Mouse (Mus musculus): ENCODE data around the gene Stk4.

Gene Stk4

DNA sequence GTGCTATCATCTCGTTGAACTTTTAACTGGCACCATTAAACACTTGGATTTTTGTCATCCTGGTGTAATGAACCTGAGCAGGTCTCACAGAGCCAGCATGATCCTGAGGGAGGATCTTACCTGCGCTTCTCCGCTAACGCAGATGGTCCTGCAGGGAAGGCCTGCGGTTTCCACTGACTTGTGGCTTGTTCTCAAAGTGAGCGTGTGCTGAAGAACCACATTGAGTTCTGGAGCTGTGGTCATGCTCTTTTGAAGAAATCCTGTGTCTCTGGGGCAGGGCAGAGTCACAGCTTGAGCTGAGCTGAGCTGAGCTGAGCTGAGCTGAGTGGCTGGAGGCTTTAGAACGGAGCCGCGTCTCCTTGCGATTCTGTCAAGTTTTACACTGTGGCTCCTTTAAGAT, 11.5 kb downstream of the Stk4 start:
- WGBS, result 95% methylated on average over 10 of the region's 10 CpGs

DNA sequence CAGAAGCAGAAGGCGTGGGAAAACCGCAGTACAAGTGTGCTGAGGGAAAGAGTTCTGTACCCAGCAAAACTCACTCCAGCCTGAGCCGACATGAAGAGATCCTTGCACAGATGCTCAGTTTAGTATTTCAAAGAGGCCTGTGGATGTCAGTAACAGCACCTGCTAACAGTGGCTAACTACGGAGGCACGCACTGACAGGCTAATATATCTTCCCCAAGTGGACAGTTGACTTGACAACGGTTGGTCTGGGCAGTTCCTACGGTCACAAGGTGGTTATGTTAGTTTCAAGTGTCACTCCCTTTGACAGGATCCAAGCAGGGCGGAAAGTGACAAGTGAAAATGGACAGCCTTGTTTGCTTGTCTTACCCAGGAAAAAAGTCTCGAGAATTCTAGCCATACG, 12.1 kb downstream of the Stk4 start:
- WGBS, result 93% methylated on average over 10 of the region's 10 CpGs

GRCm38 (mm10) chr2:164083609-164084341, 13.7 kb downstream of the Stk4 start:
- WGBS, result 87% methylated on average over 19 of the region's 19 CpGs

- 77% methylated on average over 7 of the region's 7 CpGs for WGBS
Measured at GRCm38 (mm10) chr2:164084342-164084700, 14.2 kb downstream of the Stk4 start.

- WGBS, result 80% methylated on average over 6 of the region's 6 CpGs
Measured at GRCm38 (mm10) chr2:164087416-164088017, 17.4 kb downstream of the Stk4 start.

- WGBS, result 58% methylated on average over 4 of the region's 4 CpGs
Measured at GRCm38 (mm10) chr2:164089508-164089907, 19.4 kb downstream of the Stk4 start.

- 68% methylated on average over 7 of the region's 7 CpGs for WGBS
Measured at GRCm38 (mm10) chr2:164094152-164094551, 24.0 kb downstream of the Stk4 start.

DNA sequence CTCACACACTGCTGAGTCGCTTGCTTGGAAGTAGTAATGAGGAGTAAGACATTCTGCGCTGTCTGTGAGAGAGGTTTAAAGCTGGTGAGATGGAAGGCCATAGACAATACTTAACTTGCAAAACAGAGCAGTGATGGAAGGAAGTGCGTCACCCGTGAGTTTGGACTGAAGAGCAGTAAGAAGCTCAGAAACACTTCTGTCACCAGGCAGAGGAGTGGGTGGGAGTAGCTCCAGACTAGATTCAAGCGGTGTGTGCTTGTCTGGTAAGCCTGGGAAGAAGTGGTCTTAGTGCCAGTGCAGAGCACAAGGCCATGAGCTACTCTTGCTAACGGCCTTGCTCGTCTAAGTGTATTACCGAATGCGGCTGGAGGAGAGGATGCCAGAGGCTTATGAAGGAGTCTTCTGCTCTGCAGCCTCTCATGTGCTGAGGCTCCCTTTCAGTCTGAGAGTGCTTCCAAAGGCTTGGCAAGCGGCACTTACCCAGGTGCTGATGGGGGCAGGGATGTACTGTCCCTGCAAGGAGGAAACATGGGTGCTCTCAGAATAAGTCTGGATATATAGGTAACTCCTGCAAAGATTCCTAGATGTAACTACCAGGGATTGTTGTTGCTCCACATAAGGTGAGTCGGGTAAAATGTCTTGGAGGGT, 28.6 kb downstream of the Stk4 start:
- WGBS, result 61% methylated on average over 11 of the region's 11 CpGs

GRCm38 (mm10) chr2:164101936-164102335, 31.8 kb downstream of the Stk4 start:
- WGBS, result 46% methylated on average over 1 of the region's 1 CpGs

GRCm38 (mm10) chr2:164102366-164102765, 32.2 kb downstream of the Stk4 start:
- 87% methylated on average over 3 of the region's 3 CpGs for WGBS

GRCm38 (mm10) chr2:164103501-164103900, 33.4 kb downstream of the Stk4 start:
- WGBS, result 16% methylated on average over 4 of the region's 4 CpGs

- WGBS, result 67% methylated on average over 14 of the region's 14 CpGs
Measured at GRCm38 (mm10) chr2:164106287-164107035, 36.3 kb downstream of the Stk4 start.

DNA sequence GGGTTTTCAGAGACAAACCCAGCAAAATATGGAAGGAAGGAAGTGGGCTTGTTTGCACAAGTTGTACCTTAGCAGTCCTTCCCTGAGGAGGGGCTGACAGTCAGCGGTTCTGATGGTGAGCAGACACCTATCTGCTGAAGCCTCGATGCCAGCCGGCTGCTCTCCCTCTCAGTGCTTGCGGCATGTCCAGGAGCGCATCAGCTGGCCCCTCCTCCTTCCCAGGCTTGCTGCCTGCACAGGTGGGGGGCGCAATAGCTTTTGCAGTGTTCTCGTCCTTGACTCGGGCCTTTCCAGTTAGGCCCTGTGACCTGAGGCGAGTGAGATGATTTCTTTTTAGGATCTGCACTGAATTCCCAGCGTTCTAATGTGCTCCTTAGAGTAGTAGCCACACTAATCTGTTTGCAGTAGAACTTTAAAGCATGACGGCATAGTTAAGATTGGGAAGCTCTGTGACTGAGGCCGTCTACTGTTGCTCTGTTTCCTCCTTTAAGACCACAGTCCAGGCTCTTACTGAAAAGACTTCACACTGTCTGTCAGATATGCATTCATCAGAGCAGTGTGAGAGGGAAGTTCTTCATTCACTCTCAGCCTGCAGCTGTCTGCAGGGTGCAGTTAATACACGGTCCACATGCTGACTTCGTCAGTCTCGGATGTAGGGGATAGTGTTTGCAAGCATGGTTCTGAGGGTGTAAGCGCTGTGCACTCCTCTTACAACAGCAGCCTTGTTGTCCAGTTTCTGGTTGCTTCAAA, 37.2 kb downstream of the Stk4 start:
- WGBS, result 78% methylated on average over 16 of the region's 16 CpGs

GRCm38 (mm10) chr2:164108501-164108900, 38.4 kb downstream of the Stk4 start:
- 75% methylated on average over 4 of the region's 4 CpGs for WGBS

DNA sequence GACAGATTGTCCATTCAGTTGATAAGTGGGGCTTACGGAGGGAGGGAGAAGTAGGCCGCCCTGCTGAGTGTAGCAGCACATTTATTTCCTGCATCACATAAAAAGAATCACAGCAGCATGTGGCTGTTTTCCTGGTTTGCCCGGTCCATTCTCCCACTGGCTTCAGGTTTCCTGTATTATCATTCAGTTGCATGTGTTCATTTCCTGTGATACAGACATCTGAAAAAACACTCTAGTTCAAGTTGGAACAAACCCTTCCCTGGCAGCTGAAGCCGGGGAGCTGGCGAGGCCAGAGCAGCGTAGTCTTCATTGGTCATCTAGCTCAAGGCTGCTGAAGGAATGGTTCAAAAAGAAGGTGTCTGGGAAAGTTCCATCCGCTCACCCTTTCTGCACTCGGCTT, 41.4 kb downstream of the Stk4 start:
- 54% methylated on average over 8 of the region's 8 CpGs for WGBS

DNA sequence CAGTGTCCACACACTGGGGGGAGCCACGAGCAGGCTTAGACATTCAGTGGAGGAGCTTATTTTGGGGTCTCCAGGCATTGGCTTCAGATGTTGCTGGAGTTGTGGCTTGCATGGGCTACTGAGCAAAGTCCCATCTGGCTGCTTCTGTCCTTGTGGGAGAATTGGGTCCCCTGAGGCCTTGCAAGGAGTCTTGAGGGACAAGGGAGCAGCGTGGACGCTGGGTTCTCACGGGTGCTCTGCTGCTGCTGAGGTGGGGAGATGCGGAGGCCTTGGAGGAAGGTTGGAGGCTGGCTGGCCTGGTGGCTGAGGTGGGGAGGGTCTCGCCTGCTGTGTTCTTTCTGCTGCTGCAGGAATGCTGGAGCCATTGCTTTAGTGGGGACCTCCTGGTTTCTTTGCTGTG, 43.9 kb downstream of the Stk4 start:
- WGBS, result 85% methylated on average over 6 of the region's 6 CpGs

DNA sequence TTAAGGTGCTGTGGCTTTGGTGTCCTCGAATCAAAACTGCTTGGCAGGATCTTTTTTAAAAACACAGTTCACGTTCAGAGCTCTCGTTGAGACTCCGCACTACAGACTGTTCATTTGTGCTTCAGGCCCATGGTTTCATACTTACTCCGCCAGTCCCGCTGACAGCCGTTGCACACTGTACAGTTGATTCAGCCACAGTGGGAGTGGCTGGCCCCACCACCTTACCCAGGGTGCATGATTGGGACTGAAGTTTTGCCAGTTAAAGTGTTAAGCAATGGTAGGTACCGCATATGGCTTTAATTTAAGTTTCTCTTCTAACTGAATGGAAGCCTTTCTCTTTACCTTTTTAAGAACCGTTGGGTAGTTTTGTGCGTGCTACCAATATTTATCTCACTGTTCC, 45.4 kb downstream of the Stk4 start:
- 82% methylated on average over 10 of the region's 10 CpGs for WGBS

- WGBS, result 70% methylated on average over 6 of the region's 6 CpGs
Measured at GRCm38 (mm10) chr2:164119503-164119902, 49.4 kb downstream of the Stk4 start.

- 88% methylated on average over 5 of the region's 5 CpGs for WGBS
Measured at GRCm38 (mm10) chr2:164123169-164123766, 53.1 kb downstream of the Stk4 start.

- 42% methylated on average over 13 of the region's 13 CpGs for WGBS
Measured at GRCm38 (mm10) chr2:164126533-164126955, 56.4 kb downstream of the Stk4 start.

DNA sequence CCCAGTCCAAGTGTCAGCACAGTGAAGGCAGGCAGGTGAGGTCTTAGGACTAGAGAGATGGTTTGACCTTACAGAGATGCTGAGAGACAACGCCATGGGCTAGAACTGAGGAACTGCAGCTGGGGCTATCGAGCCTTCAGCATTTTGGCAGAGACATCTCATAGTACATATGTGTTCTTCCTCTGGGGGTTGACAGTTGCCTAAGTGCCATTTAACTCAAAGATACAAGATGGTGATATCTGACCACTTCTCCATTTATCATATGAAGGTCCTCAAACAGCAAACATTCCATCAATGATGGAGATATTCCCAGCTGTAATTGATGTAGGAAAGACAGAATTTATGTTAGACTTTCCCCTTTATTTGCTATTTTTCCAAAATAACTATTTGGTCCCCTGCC, 57.2 kb downstream of the Stk4 start:
- WGBS, result 89% methylated on average over 2 of the region's 2 CpGs
